Mouse (Mus musculus) left cerebral cortex, postnatal 14 days (tissue): ENCODE results near the gene Akap11. TPM values are rescaled to one million over a fixed set of nuclear protein-coding genes. Genes with fewer than 3 reads are reported as not detected.
"Not testable (repeated sequence)": the region's sequence is repeated elsewhere in the genome, so short reads cannot be mapped to it uniquely, and the experiment has no call there.

Experiments used
- DNase-seq, 2 experiments: peaks; one replicate each; pipeline ENCODE4 v3.0.0; 2021 to 2022; ENCODE audit warnings: low spot score in 2 of 2, mixed read lengths in 1 of 2
- intact Hi-C: fragments of 180-260 bp; cut with DNase I; formaldehyde crosslinking; loops from one replicate; pipeline ENCODE4 v1.15.1; 2025
- long read RNA-seq, 2 experiments: library from polyadenylated mRNA; stranded (forward); transcript quantifications; one replicate each; pipeline ENCODE4 v2.0.0; 2021
- total RNA-seq, 2 experiments: library from RNA; stranded (reverse); gene quantifications; 2 replicates each; pipeline ENCODE4 v1.2.3; 2021

Gene Akap11
- total RNA-seq = 100 to 1,000 TPM; 156 to 163 TPM
- long read RNA-seq, experiment 1, partial matches to known transcripts = 1 of 30 reads
- long read RNA-seq, experiment 1, other reads (novel, unspliced or antisense) = 29 of 30 reads
- long read RNA-seq, experiment 2, full-length matches to known transcripts = 1 of 19 reads
- long read RNA-seq, experiment 2, partial matches to known transcripts = 2 of 19 reads
- long read RNA-seq, experiment 2, other reads (novel, unspliced or antisense) = 16 of 19 reads

- DNase-seq = peak; percentile 96 to 98
- intact Hi-C loops = no loop called here
These were observed at the start of gene Akap11 for GRCm38 (mm10) chr14:78536281-78537165. Akap11 (minus strand) TSS chr14:78536808.

GRCm38 (mm10) chr14:78584222-78584621 lies 47.6 kb upstream of the Akap11 start:
- peak; percentile 34 to 47 for DNase-seq
- intact Hi-C loops = no loop called here

DNA sequence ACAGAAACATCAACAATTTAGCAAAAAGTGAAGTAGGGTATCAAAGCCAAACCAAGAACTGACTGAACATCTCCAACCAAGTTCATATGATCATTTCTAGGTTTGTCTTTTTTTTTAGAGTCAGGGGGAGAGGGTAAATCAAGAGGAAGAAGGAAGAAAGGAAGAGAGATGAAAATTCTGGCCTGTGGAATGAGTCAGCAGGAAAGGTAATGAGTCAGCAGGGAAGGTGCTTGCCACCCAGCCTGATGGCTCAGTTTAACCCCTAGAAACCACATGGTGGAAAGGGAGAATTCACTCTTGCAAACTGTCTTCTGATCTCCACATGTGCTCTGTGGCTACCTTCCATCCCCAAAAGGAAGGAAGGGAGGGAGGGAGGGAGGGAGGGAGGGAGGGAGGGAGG lies 46.6 kb upstream of the Akap11 start:
- DNase-seq = no peak
- intact Hi-C loops = no loop called here

DNA sequence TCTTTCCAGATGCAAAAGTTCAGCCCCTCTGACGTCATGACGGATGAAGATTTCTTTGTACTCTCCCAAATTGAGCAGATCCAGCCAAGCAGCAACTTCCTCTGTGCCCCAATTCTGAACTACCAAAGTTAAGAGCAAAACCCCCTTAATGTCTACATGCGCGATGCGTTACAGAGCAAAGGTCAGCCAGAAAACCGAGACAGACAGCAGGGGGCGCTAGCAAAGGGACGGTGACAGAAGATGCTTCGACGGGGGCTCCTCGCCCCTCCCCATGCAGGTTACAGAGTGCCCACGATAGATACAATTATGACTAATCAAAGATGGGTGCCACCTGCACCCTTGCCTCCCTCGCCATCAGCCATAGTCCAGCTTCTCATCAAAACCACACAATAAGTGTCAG lies 39.3 kb upstream of the Akap11 start:
- intact Hi-C loops = no loop called here
- no peak for DNase-seq

DNA sequence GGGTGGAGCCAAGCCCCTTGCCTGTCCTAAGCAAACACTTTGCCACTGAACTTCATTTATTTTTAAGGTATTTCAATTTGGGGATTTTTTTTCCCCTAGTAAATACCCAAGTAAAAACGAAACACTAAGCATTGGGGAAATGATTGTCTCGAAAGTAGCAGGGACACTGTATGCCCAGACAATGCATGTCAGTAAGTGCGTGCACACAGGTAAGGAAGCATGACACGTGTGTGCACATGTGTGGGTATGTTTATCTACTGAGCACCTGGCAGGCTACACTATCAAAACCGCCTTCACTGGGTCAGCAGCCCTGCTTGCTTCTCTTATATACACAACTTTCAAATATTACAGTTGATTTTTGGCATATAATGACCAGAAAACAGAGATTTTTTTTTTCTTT lies 31.8 kb upstream of the Akap11 start:
- no peak for DNase-seq
- intact Hi-C loops = no loop called here

DNA sequence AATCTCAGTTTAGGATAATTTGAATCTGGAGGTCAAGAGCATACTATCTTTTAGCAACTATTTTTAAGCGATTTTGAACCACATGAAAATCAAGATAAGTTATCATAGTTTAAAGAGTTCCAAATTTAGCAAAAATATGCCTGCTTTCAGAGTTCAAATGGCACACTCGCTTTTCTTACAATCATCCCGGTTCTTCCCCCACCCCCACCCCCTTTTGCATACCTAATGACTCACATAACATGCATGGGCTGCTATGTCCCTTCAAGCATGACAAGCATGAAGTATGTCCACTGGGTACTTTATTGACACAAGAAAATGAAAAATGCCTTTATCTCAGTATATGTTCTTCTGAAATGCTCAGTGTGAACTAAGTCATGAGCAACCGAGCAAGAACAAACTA lies 29.8 kb upstream of the Akap11 start:
- DNase-seq = no peak
- intact Hi-C loops = no loop called here

- intact Hi-C loops = no loop called here
- DNase-seq = no peak
These were observed 27.7 kb upstream of the Akap11 start for GRCm38 (mm10) chr14:78564292-78564691.

DNA sequence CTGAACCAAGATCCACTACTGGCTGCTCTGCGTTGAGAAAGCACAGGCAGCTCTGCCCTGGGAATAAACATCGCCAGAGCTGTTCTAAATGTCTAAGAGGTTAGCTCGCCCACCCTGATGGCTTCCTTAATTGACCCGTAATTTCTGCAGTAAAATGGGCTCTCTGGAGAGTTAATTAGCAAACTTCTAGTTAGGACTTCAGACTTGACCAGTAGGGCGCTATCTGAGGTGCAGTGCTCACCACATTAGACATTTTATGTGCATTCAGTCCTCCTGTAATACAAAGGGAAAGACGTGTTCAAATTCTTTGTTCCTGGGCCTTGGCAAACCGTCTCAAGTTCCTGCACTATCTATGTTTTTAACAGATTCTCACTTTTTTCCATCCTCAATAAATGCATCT lies 26.6 kb upstream of the Akap11 start:
- intact Hi-C loops = no loop called here
- no peak for DNase-seq

DNA sequence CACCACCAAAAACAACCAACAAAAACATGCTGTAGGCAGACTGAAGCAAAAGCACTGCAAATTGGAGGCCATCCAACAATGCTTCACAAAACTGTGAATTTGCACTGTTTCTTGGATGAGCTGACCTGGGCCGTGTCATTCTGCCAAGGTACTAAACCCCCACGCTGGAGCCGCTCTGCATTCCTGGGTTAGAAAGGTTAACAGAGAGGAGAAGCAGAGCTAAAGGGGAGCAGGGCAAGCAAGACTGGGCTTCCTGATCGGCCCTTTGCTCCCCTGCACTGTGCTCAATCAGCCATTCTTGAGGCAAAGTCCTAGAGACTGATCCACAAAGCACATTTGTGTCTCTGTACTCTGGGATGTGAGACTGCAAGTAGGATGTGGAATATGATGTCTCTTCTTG lies 25.5 kb upstream of the Akap11 start:
- DNase-seq = no peak
- intact Hi-C loops = no loop called here

DNA sequence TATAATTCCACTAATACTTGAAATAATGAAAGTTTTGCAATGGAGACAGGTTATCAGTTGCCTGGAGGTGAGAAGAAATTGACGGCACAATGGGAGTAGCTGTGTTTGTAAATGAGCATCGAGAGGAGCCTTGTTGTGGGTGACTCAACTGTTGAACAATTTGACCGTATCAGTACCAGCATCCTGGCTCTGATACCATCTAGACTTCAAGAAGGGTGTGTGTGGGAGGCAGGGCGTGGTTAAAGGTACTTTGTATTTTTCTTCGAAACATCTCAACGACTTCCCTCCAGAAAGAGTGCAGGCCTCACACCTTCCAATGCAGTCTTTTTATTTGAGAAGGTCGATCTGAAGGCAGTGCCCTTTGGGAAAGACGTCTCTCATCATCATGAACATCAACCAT lies 22.4 kb upstream of the Akap11 start:
- intact Hi-C loops = no loop called here
- DNase-seq = no peak

DNA sequence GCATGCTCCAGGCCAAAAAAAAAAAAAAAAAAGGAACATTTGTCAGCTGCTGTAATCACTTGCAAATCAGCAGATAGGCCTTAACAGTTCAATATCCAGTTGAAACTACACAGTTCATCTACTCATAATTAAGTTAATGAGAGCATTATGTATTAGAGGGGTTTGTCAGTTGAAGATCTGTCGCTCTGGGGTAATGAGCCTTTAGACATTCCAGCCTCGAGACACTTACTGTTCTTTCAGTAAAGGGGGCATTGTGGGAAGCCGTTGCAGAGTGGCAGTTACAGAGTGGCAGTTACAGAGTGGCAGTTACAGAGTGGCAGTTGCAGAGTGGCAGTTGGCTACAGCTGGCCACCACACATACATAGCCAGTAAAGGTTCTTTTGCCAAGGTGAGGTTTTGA lies 18.2 kb upstream of the Akap11 start:
- intact Hi-C loops = not testable (repeated sequence)

DNA sequence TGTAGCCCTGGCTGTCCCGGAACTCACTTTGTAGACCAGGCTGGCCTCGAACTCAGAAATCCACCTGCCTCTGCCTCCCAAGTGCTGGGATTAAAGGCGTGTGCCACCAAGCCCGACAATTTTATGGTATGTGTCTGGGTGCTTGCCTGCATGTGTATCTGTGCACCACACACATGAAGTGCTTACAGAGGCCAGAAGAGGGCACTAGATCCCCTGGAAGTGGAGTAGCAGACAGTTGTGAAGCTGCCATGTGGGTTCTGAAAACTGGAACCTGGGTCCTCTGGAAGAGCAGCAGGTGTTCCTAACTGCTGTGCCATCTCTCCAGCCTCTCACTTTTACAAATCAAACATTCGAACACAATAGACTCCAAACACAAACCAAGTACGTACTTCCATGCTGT lies 17.1 kb upstream of the Akap11 start:
- DNase-seq = no peak
- intact Hi-C loops = no loop called here

More for the DNA sequence above, 18.2 kb upstream of the Akap11 start:
- not testable (repeated sequence) for DNase-seq

GRCm38 (mm10) chr14:78548807-78549206 lies 12.2 kb upstream of the Akap11 start:
- intact Hi-C loops = no loop called here
- no peak for DNase-seq

DNA sequence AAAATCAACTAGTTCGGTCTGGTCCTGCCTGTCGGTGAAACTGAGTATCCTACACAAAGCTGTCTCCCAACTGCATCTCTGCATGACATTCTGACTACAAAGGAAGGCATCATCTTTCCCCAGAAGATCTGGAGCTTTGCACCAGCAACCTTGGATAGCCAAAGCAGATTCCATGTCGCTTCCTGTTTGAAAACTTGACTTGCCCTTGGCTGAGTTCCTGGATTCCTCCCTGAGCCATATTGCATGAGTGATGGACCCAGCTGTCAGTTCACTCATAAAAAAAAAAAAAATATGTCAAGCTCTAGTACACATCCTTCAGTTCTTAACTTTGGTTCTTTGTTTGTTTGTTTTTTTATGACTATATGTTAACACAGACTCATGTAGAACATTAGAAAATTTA lies 4.7 kb upstream of the Akap11 start:
- DNase-seq = no peak
- intact Hi-C loops = no loop called here

GRCm38 (mm10) chr14:78539821-78540220 lies 3.2 kb upstream of the Akap11 start:
- no peak for DNase-seq

GRCm38 (mm10) chr14:78538572-78539320 lies 2.1 kb upstream of the Akap11 start:
- DNase-seq = no peak
- intact Hi-C loops = no loop called here

More at GRCm38 (mm10) chr14:78539821-78540220, 3.2 kb upstream of the Akap11 start:
- intact Hi-C loops = no loop called here

DNA sequence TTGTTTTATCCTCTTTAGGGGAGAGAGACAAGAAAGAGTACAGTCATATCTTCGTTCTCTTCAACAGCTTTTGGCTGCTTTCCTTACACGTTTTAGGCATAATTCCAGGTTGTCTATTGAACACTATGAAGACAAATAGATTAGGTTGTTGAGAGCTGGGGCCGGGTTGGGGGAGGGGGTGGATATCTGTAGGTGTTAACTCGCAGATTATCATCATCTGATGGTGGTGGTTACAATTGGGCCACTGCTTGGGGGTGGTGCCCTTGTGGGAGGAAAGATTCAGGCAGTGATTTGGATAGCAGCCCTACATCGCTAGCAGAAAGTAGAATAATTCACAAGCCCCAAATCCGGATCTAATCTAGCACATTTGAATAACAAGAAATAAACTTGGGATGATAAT lies 943 bp upstream of the Akap11 start:
- peak; percentile 25 to 69 for DNase-seq
- intact Hi-C loops = no loop called here

DNA sequence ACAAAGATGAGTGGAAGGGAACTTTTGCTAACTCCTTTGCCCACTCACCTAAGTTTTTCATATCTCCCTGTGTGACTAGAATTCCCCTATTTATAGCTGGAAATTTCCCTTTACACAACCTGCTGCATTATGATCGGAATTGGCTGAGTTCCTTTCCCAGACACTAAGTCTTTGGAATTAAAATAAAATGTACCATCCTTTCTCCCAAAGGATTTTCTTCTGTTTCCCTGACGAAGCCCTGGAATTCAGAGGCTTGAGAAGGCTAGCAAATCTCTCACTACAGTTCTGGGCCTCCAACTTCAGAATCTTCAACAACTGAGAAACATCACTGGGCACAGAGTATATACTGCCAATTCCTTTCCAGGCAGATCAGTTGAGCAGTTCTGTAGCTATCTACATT lies 1.2 kb downstream of the Akap11 start:
- intact Hi-C loops = no loop called here
- DNase-seq = no peak

DNA sequence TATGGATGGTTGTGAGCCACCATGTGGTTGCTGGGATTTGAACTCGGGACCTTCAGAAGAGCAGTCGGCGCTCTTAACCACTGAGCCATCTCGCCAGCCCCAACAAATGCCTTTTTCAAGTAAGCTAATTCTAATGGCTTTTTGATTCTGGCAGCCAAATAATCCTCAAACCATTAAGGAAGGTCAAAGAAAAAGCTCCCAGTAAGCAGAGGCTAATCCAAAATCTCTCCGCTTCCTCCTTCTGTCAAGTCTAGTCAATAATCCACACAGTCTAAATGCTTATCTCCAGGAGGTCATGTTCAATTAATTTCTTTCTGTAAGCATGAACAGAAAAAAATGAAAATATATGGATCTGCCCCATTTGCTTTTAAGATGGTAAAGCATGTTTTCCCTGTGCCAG lies 2.0 kb downstream of the Akap11 start:
- no peak for DNase-seq
- intact Hi-C loops = no loop called here

GRCm38 (mm10) chr14:78533701-78534100 lies 2.9 kb downstream of the Akap11 start:
- DNase-seq = no peak
- intact Hi-C loops = no loop called here
